Mouse (Mus musculus) myocyte (in vitro differentiated cells): ENCODE data around the gene Zcchc14. TPM values are rescaled to one million over a fixed set of nuclear protein-coding genes. Genes with fewer than 3 reads are reported as not detected.
A peak's percentile ranks its signal among the peaks of the same experiment; 100 is the strongest.

Source experiments
- H3K27me3 ChIP-seq: one replicate; pipeline ENCODE4 v1.6.1; 2011; ENCODE audit not compliant: control insufficient read depth, insufficient read depth, insufficient read length
- H3K36me3 ChIP-seq: one replicate; pipeline ENCODE4 v1.6.1; 2011; ENCODE audit not compliant: control insufficient read depth, insufficient read depth
- H3K4me2 ChIP-seq: one replicate; pipeline ENCODE4 v1.6.1; 2011; ENCODE audit warnings: low read depth, control low read depth
- H3K4me3 ChIP-seq: one replicate; pipeline ENCODE4 v1.5.1; 2011; ENCODE audit warnings: mild to moderate bottlenecking, control low read depth, moderate library complexity
- H3K79me2 ChIP-seq: one replicate; pipeline ENCODE4 v1.6.1; 2011; ENCODE audit not compliant: control insufficient read depth, insufficient read depth
- H3ac ChIP-seq: one replicate; pipeline ENCODE4 v1.6.1; 2011; ENCODE audit not compliant: control insufficient read depth, insufficient read length
- CEBPB ChIP-seq: IDR thresholded peaks from 2 replicates; pipeline ENCODE4 v1.6.1; 2011; ENCODE audit warnings: mild to moderate bottlenecking, moderate library complexity; ENCODE audit not compliant: poor library complexity, insufficient read depth, severe bottlenecking
- E2F4 ChIP-seq: IDR thresholded peaks from one replicate; pipeline ENCODE4 v1.6.1; 2011; ENCODE audit warnings: mild to moderate bottlenecking, control low read depth, moderate library complexity; ENCODE audit not compliant: insufficient read depth
- MAX ChIP-seq: IDR thresholded peaks from one replicate; pipeline ENCODE4 v1.6.1; 2011; ENCODE audit warnings: low read depth, mild to moderate bottlenecking, control low read depth
- MYOD1 ChIP-seq, 3 experiments: IDR thresholded peaks; one replicate each; pipeline ENCODE4 v1.6.1; 2011; ENCODE audit warnings: control low read depth in 2 of 3, low read depth in 2 of 3, mild to moderate bottlenecking in 2 of 3, moderate library complexity in 1 of 3; ENCODE audit not compliant: insufficient read length in 2 of 3, control insufficient read depth in 1 of 3
- MYOG ChIP-seq, 3 experiments: IDR thresholded peaks; one replicate each; pipeline ENCODE4 v1.6.1; 2011; ENCODE audit warnings: control low read depth in 2 of 3, low read depth in 2 of 3, mild to moderate bottlenecking in 2 of 3; ENCODE audit not compliant: insufficient read length in 2 of 3, control insufficient read depth in 1 of 3, insufficient read depth in 1 of 3
- POLR2A ChIP-seq: IDR thresholded peaks from one replicate; pipeline ENCODE4 v1.6.1; 2011; ENCODE audit warnings: low read depth, mild to moderate bottlenecking, control low read depth, moderate library complexity; ENCODE audit not compliant: insufficient read length
- POLR2AphosphoS2 ChIP-seq: IDR thresholded peaks from one replicate; pipeline ENCODE4 v1.6.1; 2011; ENCODE audit warnings: low read depth, control low read depth; ENCODE audit not compliant: insufficient read length
- REST ChIP-seq: IDR thresholded peaks from one replicate; pipeline ENCODE4 v1.6.1; 2011; ENCODE audit warnings: mild to moderate bottlenecking, control low read depth, moderate library complexity; ENCODE audit not compliant: insufficient read depth, insufficient read length
- SRF ChIP-seq: IDR thresholded peaks from one replicate; pipeline ENCODE4 v1.6.1; 2011; ENCODE audit warnings: low read depth; ENCODE audit not compliant: control insufficient read depth, insufficient read length
- TCF12 ChIP-seq: IDR thresholded peaks from one replicate; pipeline ENCODE4 v1.6.1; 2011; ENCODE audit warnings: mild to moderate bottlenecking, control low read depth; ENCODE audit not compliant: poor library complexity, insufficient read depth, severe bottlenecking
- TCF3 ChIP-seq: IDR thresholded peaks from one replicate; pipeline ENCODE4 v1.6.1; 2011; ENCODE audit warnings: low read depth, control low read depth; ENCODE audit not compliant: insufficient read length
- USF1 ChIP-seq: IDR thresholded peaks from one replicate; pipeline ENCODE4 v1.6.1; 2011; ENCODE audit warnings: low read depth, mild to moderate bottlenecking, control low read depth, moderate library complexity
- polyA plus RNA-seq: library from polyadenylated mRNA; unstranded; fragments of >200 nt; fragmentation: generic; extraction: Trizol; gene quantifications from one replicate; pipeline ENCODE4 v1.2.1, GENCODE M21; 2012; ENCODE audit warnings: missing spikeins

Gene Zcchc14
- polyA plus RNA-seq, 1 experiment = 11.9 TPM

DNA sequence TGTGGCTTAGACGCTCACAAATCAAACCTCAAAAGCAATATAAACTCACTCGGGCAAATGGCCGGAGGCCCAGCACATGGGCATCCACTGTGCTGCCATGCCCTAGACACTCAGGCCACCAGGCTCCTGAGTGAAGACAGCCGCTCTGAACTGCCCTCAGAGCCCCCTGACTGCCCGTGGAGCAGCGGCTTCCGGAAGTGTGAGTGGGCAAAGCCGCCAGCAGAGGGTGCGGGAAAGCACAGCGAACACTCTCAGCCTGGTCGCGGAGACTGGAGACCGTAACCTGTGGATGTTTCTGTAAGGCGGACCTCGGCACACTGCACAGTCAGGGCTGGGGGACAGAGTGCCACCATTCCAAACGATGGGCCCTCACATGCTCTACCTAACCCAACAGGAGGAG, 94.2 kb downstream of the Zcchc14 start:
- Histone ChIP-seq H3K27me3 (no peaks in the 10 kb centered on the region), H3ac (no peak overlapping the region), H3K4me2 (no peak overlapping the region), H3K79me2 (no peaks in the 10 kb centered on the region), H3K4me3 (no peak overlapping the region), H3K36me3 (no peaks in the 10 kb centered on the region)
- TF ChIP-seq POLR2A (no peak), MYOD1 (IDR thresholded peaks at IDR 0.05; ENCODE audit: control insufficient read depth in 1 of 3, insufficient read length in 2 of 3, low read depth in 2 of 3) (no peak), MAX (no peak)

DNA sequence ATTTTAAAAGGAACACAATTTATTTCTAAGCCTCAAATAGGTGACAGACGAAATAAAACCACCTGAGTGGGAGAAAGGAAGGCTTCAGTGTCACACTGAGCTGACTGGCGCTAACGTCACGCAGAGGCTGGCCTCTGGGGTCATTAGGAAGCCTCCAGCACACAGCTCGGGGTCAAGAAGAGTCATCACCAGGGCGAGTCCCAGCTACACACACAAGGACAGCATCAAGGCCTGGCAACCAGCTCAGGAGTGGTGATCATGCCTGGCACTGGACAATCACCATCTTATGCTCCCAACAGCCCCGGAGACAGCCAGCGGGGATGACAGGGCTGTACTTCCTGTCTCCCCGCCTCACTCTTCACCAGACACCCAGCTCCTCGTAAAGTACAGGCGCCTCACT, 95.0 kb downstream of the Zcchc14 start:
- no peak overlapping the region for H3K4me2 ChIP-seq
- no peak overlapping the region for H3ac ChIP-seq
- no peak for TF ChIP-seq POLR2AphosphoS2
- no peak for TF ChIP-seq CEBPB
- TF ChIP-seq TCF12 = no peak
- TF ChIP-seq SRF = no peak
- no peak for TF ChIP-seq E2F4
- no peak for TF ChIP-seq MAX
- no peak for TF ChIP-seq REST
- TF ChIP-seq MYOG (IDR thresholded peaks at IDR 0.05; ENCODE audit: control insufficient read depth in 1 of 3, insufficient read depth in 1 of 3, insufficient read length in 2 of 3, low read depth in 2 of 3) = no peak
- no peak for TF ChIP-seq TCF3
- no peak for TF ChIP-seq MYOD1 (IDR thresholded peaks at IDR 0.05; ENCODE audit: control insufficient read depth in 1 of 3, insufficient read length in 2 of 3, low read depth in 2 of 3)
- TF ChIP-seq USF1 = no peak
- TF ChIP-seq POLR2A = no peak
- H3K27me3 ChIP-seq = no peaks in the 10 kb centered on the region
- no peaks in the 10 kb centered on the region for H3K79me2 ChIP-seq
- H3K36me3 ChIP-seq = peaks cover 3% of the 10 kb centered on the region
- H3K4me3 ChIP-seq = no peak overlapping the region

DNA sequence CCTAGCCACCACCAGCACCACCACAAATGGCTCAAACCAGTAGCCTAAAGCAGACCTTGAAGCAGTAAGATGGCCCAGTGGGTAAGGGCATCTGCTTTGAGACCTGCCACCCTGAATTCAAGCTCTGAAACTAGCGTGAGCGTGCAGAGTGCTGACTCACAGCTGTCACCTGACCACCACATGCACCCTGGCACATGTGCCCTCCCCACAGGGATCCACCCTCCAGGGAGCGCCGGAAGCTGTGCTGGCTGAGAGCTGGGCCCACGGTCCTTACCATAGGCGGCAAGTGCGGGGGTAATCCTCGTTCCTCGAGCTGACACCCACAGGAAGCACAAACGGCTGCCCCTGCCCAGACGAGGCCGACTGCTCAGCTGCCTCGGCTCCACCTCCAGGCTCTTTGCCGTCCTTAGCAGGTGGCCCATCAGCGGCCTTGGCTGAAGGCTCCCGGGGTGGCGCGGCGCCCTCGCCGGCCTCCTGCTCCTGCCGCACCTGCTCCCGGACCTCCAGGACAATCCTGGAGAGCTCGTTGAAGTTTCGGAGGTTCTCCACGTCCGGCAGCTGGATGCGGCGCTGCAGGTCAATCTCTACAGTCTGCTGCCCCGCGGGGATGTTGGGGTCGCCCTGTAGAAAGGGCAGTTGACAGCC, 98.7 kb downstream of the Zcchc14 start:
- H3ac ChIP-seq = no peak overlapping the region
- H3K27me3 ChIP-seq = no peaks in the 10 kb centered on the region
- no peak overlapping the region for H3K4me2 ChIP-seq
- H3K4me3 ChIP-seq = no peak overlapping the region
- no peaks in the 10 kb centered on the region for H3K79me2 ChIP-seq
- TF ChIP-seq REST = no peak
- no peak for TF ChIP-seq E2F4
- TF ChIP-seq POLR2AphosphoS2 = no peak
- peak in 2 of 3 experiments; percentile 4 to 66 for TF ChIP-seq MYOG (IDR thresholded peaks at IDR 0.05; ENCODE audit: control insufficient read depth in 1 of 3, insufficient read depth in 1 of 3, insufficient read length in 2 of 3, low read depth in 2 of 3)
- no peak for TF ChIP-seq POLR2A
- TF ChIP-seq CEBPB = no peak
- no peak for TF ChIP-seq TCF12
- no peak for TF ChIP-seq SRF
- peak in 2 of 3 experiments; percentile 7 to 59 for TF ChIP-seq MYOD1 (IDR thresholded peaks at IDR 0.05; ENCODE audit: control insufficient read depth in 1 of 3, insufficient read length in 2 of 3, low read depth in 2 of 3)
- no peak for TF ChIP-seq TCF3
- no peak for TF ChIP-seq MAX
- H3K36me3 ChIP-seq = peaks cover 3% of the 10 kb centered on the region

DNA sequence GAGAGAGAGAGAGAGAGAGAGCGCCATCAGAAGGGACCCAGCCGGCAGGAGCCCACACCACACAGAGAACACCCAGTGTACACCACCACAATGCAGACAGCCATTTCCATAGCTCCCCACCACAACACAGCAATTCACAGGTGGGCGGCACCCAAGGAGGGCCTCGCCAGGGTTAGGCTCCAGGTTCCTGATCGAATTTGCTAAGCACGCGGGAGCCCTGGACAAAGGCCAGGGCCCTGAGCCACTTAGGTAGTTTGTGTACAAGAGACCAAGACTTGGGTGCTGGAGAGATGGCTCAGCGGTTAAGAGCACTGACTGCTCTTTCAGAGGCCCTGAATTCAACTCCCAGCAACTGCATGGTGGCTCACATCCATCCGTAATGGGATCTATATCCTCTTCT, 100.2 kb downstream of the Zcchc14 start:
- TF ChIP-seq POLR2AphosphoS2 (no peak), USF1 (no peak), POLR2A (no peak), MAX (no peak), SRF (no peak), REST (no peak), E2F4 (no peak), TCF12 (no peak), MYOG (IDR thresholded peaks at IDR 0.05; ENCODE audit: control insufficient read depth in 1 of 3, insufficient read depth in 1 of 3, insufficient read length in 2 of 3, low read depth in 2 of 3) (no peak), MYOD1 (IDR thresholded peaks at IDR 0.05; ENCODE audit: control insufficient read depth in 1 of 3, insufficient read length in 2 of 3, low read depth in 2 of 3) (no peak), TCF3 (no peak), CEBPB (no peak)
- no peak overlapping the region for H3ac ChIP-seq
- no peaks in the 10 kb centered on the region for H3K79me2 ChIP-seq
- no peak overlapping the region for H3K4me3 ChIP-seq
- H3K4me2 ChIP-seq = no peak overlapping the region
- no peaks in the 10 kb centered on the region for H3K27me3 ChIP-seq
- H3K36me3 ChIP-seq = peaks cover 3% of the 10 kb centered on the region
